Mouse (Mus musculus) thymus, adult 2 months (tissue): ENCODE results near the gene Glra3.

ENCODE experiments used
- CTCF ChIP-seq: fragments of 200-500 bp; IDR thresholded peaks from 2 replicates; pipeline ENCODE4 v1.5.1; 2012; ENCODE audit warnings: mild to moderate bottlenecking, control low read depth, low read length, moderate library complexity, borderline replicate concordance; ENCODE audit not compliant: control insufficient read depth, poor library complexity, insufficient read depth; ENCODE audit errors: extremely low read depth
- POLR2A ChIP-seq: fragments of 200-500 bp; IDR thresholded peaks from 2 replicates; pipeline ENCODE4 v1.6.1; 2012; ENCODE audit warnings: mild to moderate bottlenecking, low read length, control low read depth, moderate library complexity; ENCODE audit not compliant: control insufficient read depth, poor library complexity, insufficient read depth; ENCODE audit errors: extremely low read depth

- no peak for TF ChIP-seq POLR2A
- TF ChIP-seq CTCF, result no peak
Observed at GRCm38 (mm10) chr8:56094385-56094784, 154.1 kb downstream of the Glra3 start.
